Mouse (Mus musculus): ENCODE data around the gene Camsap2.

- TF ChIP-seq POLR2A (IDR thresholded peaks at IDR 0.05; ENCODE audit: low read depth, low read length) (no peak), CTCF (IDR thresholded peaks at IDR 0.05; ENCODE audit: extremely low read depth, insufficient read length, insufficient replicate concordance, low read depth, low read length) (no peak)
These were observed 13.0 kb upstream of the Camsap2 start for GRCm38 (mm10) chr1:136358841-136359360.

Data from small intestine, adult 2 months (tissue).